Mouse (Mus musculus): ENCODE results near the gene Mcoln2. TPM values are rescaled to one million over a fixed set of nuclear protein-coding genes. Genes with fewer than 3 reads are reported as not detected.

Gene Mcoln2
- 0.46 and 0.88 TPM in 2 replicates for polyA plus RNA-seq (2015; fragmentation: Nextera tagmentation; extraction: Ambion mirVana)

GRCm38 (mm10) chr3:146149156-146150057 is at the start of gene Mcoln2:
Gene Mcoln2 (plus strand): TSS chr3:146149833.

GRCm38 (mm10) chr3:146107921-146108571 is 41.6 kb upstream of the Mcoln2 start, which contains the start of gene Wdr63:
Gene Wdr63 (minus strand): TSS chr3:146108130.

GRCm38 (mm10) chr3:146117258-146117996 is 32.2 kb upstream of the Mcoln2 start, which contains the start of gene Mcoln3:
Gene Mcoln3 (plus strand): TSS chr3:146117450.

GRCm38 (mm10) chr3:146220776-146221486 is 71.3 kb downstream of the Mcoln2 start, which contains the start of gene Lpar3:
Gene Lpar3 (plus strand): TSS chr3:146220963.

Other genes starting within 250 kb of the Mcoln2 start
- gene Bcl10, start 227.0 kb upstream of the Mcoln2 start, polyA plus RNA-seq (2015; fragmentation: Nextera tagmentation; extraction: Ambion mirVana), result 41.7 and 44.0 TPM in 2 replicates
- 52.3 and 56.3 TPM in 2 replicates for gene 2410004B18Rik, start 211.8 kb upstream of the Mcoln2 start, polyA plus RNA-seq (2015; fragmentation: Nextera tagmentation; extraction: Ambion mirVana)
- gene Syde2, start 162.0 kb upstream of the Mcoln2 start, polyA plus RNA-seq (2015; fragmentation: Nextera tagmentation; extraction: Ambion mirVana), result 1.1 TPM in 2 replicates
- gene Wdr63, start 41.7 kb upstream of the Mcoln2 start, polyA plus RNA-seq (2015; fragmentation: Nextera tagmentation; extraction: Ambion mirVana), result 0.46 and 0.61 TPM in 2 replicates
- 0.28 and 1.4 TPM in 2 replicates for gene Mcoln3, start 32.4 kb upstream of the Mcoln2 start, polyA plus RNA-seq (2015; fragmentation: Nextera tagmentation; extraction: Ambion mirVana)
- 0.97 and 1.4 TPM in 2 replicates for gene Lpar3, start 71.1 kb downstream of the Mcoln2 start, polyA plus RNA-seq (2015; fragmentation: Nextera tagmentation; extraction: Ambion mirVana)

Measured in adrenal gland, postnatal 0 days (tissue).